Mouse (Mus musculus) olfactory bulb, adult 2 months (tissue): ENCODE data around the gene Slc47a2.

ENCODE experiments used
- CTCF ChIP-seq: fragments of 200-500 bp; IDR thresholded peaks from 2 replicates; pipeline ENCODE4 v1.5.1; 2012; ENCODE audit warnings: low read depth, mild to moderate bottlenecking, low read length, moderate library complexity; ENCODE audit not compliant: insufficient read depth
- POLR2A ChIP-seq: fragments of 200-500 bp; IDR thresholded peaks from 2 replicates; pipeline ENCODE4 v1.6.1; 2012; ENCODE audit warnings: mild to moderate bottlenecking, low read depth, low read length, moderate library complexity; ENCODE audit not compliant: insufficient read depth

- TF ChIP-seq CTCF (no peak), POLR2A (no peak)
Measured at GRCm38 (mm10) chr11:61356111-61356510, 13.5 kb upstream of the Slc47a2 start.
